Mouse (Mus musculus): ENCODE data around the gene Dnah8. TPM values are rescaled to one million over a fixed set of nuclear protein-coding genes. Genes with fewer than 3 reads are reported as not detected.

The Dnah8 gene
- polyA plus RNA-seq, 1 experiment from 2014 or later: 6.1 TPM

DNA sequence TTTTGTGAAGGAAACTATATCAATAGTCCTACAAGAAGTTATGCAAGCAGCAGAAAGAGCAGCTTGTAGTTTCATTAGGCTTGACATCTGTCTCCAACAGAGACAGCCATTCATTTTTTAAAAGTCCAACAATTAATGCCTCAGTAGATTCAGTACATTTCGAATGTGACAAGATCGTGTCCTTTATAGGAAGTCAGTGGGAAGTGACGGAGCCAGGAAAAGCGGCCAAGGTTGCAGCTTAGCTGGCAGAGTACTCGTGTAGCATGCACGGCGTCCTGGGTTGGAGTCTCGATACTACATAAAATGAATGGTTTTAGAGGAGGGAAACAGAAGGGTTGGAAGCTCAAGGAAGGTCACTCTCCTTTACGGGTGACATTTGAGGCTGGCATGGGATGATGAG lies 242.8 kb downstream of the Dnah8 start:
- H3K36me3 ChIP-seq: no peaks in the 10 kb centered on the region
- H3K4me3 ChIP-seq: no peak overlapping the region
- ATAC-seq (ENCODE audit: borderline replicate concordance, extremely low read depth, low FRiP score, low TSS enrichment): no peak
- 0 out of 2 replicates have a peak, but pooled peaks cover 8% of the 10 kb centered on the region for H3K4me1 ChIP-seq
- no peaks in the 10 kb centered on the region for H3K27me3 ChIP-seq
- H3K9me3 ChIP-seq: no peaks in the 10 kb centered on the region
- H3K9ac ChIP-seq: no peak overlapping the region
- no peak overlapping the region for H3K4me2 ChIP-seq
- no peak overlapping the region for H3K27ac ChIP-seq
- 62% methylated on average over 9 of the region's 9 CpGs for WGBS

- H3K36me3 ChIP-seq: no peaks in the 10 kb centered on the region
- peaks cover 8% of the 10 kb centered on the region; the same call in 1 of the 2 replicates for H3K4me1 ChIP-seq
- no peak overlapping the region for H3K4me3 ChIP-seq
- H3K4me2 ChIP-seq: peak overlapping the region; percentile 27; the same call in 1 of the 2 replicates
- H3K27me3 ChIP-seq: no peaks in the 10 kb centered on the region
- ATAC-seq (ENCODE audit: borderline replicate concordance, extremely low read depth, low FRiP score, low TSS enrichment): peak; percentile 67
- no peak overlapping the region for H3K9ac ChIP-seq
- WGBS: 18% methylated on average over 10 of the region's 10 CpGs
- H3K27ac ChIP-seq: peak overlapping the region; percentile 57
- H3K9me3 ChIP-seq: no peaks in the 10 kb centered on the region
These were observed 246.9 kb downstream of the Dnah8 start for GRCm38 (mm10) chr17:30871040-30871439.

- Histone ChIP-seq H3K4me3 (no peak overlapping the region), H3K4me1 (peaks cover 8% of the 10 kb centered on the region; the same call in 1 of the 2 replicates), H3K9me3 (no peaks in the 10 kb centered on the region), H3K4me2 (peak overlapping the region; percentile 30; the same call in 1 of the 2 replicates), H3K27me3 (no peaks in the 10 kb centered on the region), H3K27ac (no peak overlapping the region), H3K36me3 (no peaks in the 10 kb centered on the region), H3K9ac (no peak overlapping the region)
- 45% methylated on average over 15 of the region's 15 CpGs for WGBS
- ATAC-seq (ENCODE audit: borderline replicate concordance, extremely low read depth, low FRiP score, low TSS enrichment): no peak
These were observed 250.1 kb downstream of the Dnah8 start for GRCm38 (mm10) chr17:30874276-30874675.

DNA sequence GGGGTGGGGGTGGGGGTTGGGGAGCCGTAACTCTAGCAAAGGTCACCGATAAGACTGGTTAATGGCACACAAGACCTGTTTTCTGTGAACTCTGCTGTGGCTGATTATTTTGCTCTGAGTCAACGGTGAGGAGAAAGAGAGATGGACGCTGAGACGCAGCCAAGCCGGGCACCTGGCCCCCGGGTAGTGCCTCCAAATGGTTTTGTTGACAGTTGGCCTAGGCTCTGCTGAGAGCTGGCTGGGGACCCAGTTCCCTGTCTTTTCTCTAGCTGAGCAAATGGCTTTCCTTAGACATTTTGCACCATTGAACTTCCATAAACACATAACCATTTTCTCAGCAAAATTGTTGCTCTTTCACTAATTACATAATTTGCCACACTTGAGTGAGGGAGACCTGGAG lies 253.3 kb downstream of the Dnah8 start:
- ATAC-seq (ENCODE audit: borderline replicate concordance, extremely low read depth, low FRiP score, low TSS enrichment): no peak
- Histone ChIP-seq H3K9ac (no peak overlapping the region), H3K4me1 (peaks cover 7% of the 10 kb centered on the region), H3K9me3 (no peaks in the 10 kb centered on the region), H3K4me3 (no peak overlapping the region), H3K36me3 (no peaks in the 10 kb centered on the region), H3K4me2 (no peak overlapping the region), H3K27ac (no peak overlapping the region), H3K27me3 (no peaks in the 10 kb centered on the region)
- 65% methylated on average over 7 of the region's 7 CpGs for WGBS

- Histone ChIP-seq H3K27me3 (no peaks in the 10 kb centered on the region), H3K9ac (no peak overlapping the region), H3K4me3 (no peak overlapping the region), H3K9me3 (no peaks in the 10 kb centered on the region), H3K27ac (peak overlapping the region; percentile 49), H3K36me3 (no peaks in the 10 kb centered on the region), H3K4me2 (no peak overlapping the region), H3K4me1 (peaks cover 14% of the 10 kb centered on the region)
- WGBS: 26% methylated on average over 6 of the region's 6 CpGs
- ATAC-seq (ENCODE audit: borderline replicate concordance, extremely low read depth, low FRiP score, low TSS enrichment): no peak
These were observed 254.5 kb downstream of the Dnah8 start for GRCm38 (mm10) chr17:30878626-30879025.

GRCm38 (mm10) chr17:30880391-30880790 lies 256.2 kb downstream of the Dnah8 start:
- H3K9me3 ChIP-seq: no peaks in the 10 kb centered on the region
- H3K27ac ChIP-seq: no peak overlapping the region
- H3K36me3 ChIP-seq: no peaks in the 10 kb centered on the region
- no peak overlapping the region for H3K9ac ChIP-seq
- WGBS: 86% methylated on average over 3 of the region's 3 CpGs
- no peak for ATAC-seq (ENCODE audit: borderline replicate concordance, extremely low read depth, low FRiP score, low TSS enrichment)
- H3K27me3 ChIP-seq: no peaks in the 10 kb centered on the region
- no peak overlapping the region for H3K4me2 ChIP-seq
- H3K4me1 ChIP-seq: peaks cover 14% of the 10 kb centered on the region
- no peak overlapping the region for H3K4me3 ChIP-seq

DNA sequence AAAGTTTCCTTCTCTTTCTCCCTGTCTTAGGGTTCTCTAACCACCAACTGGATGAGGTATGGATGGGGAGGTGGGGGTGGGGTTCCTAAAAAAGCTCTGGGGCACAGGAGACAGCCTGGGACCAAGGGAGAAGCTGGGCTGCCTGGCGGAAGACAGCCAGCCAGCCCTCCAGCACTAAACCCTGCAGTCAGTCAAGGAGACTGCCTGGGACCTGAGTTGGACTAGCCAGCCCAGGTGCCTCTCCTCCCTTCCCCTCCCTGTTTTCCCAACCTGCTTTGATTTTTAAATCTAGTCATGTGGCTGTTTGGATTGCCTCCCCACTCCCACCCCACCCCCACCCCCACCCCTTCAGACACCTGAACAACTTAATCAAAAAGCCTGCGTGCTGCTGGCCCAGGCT lies 256.8 kb downstream of the Dnah8 start:
- ATAC-seq (ENCODE audit: borderline replicate concordance, extremely low read depth, low FRiP score, low TSS enrichment): no peak
- Histone ChIP-seq H3K27me3 (no peaks in the 10 kb centered on the region), H3K9ac (no peak overlapping the region), H3K27ac (no peak overlapping the region), H3K36me3 (no peaks in the 10 kb centered on the region), H3K4me1 (peaks cover 14% of the 10 kb centered on the region), H3K4me3 (no peak overlapping the region), H3K9me3 (no peaks in the 10 kb centered on the region), H3K4me2 (no peak overlapping the region)
- 62% methylated on average over 2 of the region's 2 CpGs for WGBS

DNA sequence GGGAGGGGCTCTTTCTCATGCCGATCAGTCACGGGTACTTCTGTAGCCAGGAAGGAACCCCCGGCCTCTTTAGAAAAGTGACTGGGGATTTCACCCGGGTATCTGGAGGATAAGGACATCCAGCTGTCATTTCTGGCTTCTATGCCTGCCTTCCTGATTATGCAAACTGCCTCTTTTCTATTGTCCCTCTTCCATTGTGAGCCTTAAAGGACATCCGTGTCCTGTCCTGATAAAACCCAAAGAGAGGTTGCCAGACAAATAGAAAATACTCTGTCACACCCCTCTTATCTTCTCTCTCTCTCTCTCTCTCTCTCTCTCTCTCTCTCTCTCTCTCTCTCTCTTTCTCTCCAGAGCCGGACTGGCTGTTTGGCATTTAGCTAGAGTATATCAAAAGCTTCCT lies 258.1 kb downstream of the Dnah8 start:
- Histone ChIP-seq H3K4me1 (peaks cover 14% of the 10 kb centered on the region), H3K4me2 (no peak overlapping the region), H3K36me3 (no peaks in the 10 kb centered on the region), H3K4me3 (no peak overlapping the region), H3K9me3 (no peaks in the 10 kb centered on the region), H3K27ac (peak overlapping the region; percentile 68), H3K27me3 (no peaks in the 10 kb centered on the region), H3K9ac (no peak overlapping the region)
- under 1% methylated on average over 6 of the region's 6 CpGs for WGBS
- peak; percentile 59; the same call in 1 of the 2 replicates for ATAC-seq (ENCODE audit: borderline replicate concordance, extremely low read depth, low FRiP score, low TSS enrichment)

GRCm38 (mm10) chr17:30883534-30883933 lies 259.4 kb downstream of the Dnah8 start:
- H3K27me3 ChIP-seq: no peaks in the 10 kb centered on the region
- H3K4me1 ChIP-seq: peaks cover 14% of the 10 kb centered on the region
- no peaks in the 10 kb centered on the region for H3K36me3 ChIP-seq
- no peak overlapping the region for H3K4me2 ChIP-seq
- H3K9me3 ChIP-seq: no peaks in the 10 kb centered on the region
- no peak for ATAC-seq (ENCODE audit: borderline replicate concordance, extremely low read depth, low FRiP score, low TSS enrichment)
- H3K4me3 ChIP-seq: no peak overlapping the region
- 61% methylated on average over 8 of the region's 8 CpGs for WGBS
- no peak overlapping the region for H3K9ac ChIP-seq
- H3K27ac ChIP-seq: no peak overlapping the region; the same call in 1 of the 2 replicates

GRCm38 (mm10) chr17:30892086-30892485 lies 267.9 kb downstream of the Dnah8 start:
- H3K4me1 ChIP-seq: no peaks in the 10 kb centered on the region
- H3K4me3 ChIP-seq: no peak overlapping the region
- H3K9me3 ChIP-seq: no peaks in the 10 kb centered on the region
- H3K27me3 ChIP-seq: no peaks in the 10 kb centered on the region
- 38% methylated on average over 1 of the region's 1 CpGs for WGBS
- H3K36me3 ChIP-seq: no peaks in the 10 kb centered on the region
- no peak overlapping the region for H3K4me2 ChIP-seq
- ATAC-seq (ENCODE audit: borderline replicate concordance, extremely low read depth, low FRiP score, low TSS enrichment): no peak
- no peak overlapping the region for H3K27ac ChIP-seq
- H3K9ac ChIP-seq: no peak overlapping the region

DNA sequence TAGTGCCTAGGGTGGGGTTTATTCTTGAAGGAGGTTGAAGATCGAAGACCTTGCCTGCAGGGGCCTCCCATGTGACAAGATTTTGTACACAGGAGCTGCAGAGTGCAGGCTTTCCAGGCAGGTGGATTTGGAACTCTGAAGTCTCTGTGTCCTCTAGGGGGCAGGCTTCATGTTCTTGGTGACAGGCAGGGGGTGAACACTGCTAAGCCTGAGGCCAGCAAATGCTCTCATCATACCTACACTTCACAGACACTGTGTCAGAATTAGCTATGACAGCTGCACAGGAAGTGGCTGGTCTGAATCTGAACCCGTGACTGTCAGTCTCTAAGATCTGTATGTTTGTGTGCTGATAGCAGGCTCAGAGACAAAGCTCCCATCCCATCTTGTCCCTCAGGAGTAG lies 268.6 kb downstream of the Dnah8 start:
- ATAC-seq (ENCODE audit: borderline replicate concordance, extremely low read depth, low FRiP score, low TSS enrichment): no peak
- Histone ChIP-seq H3K9me3 (no peaks in the 10 kb centered on the region), H3K4me2 (no peak overlapping the region), H3K27me3 (no peaks in the 10 kb centered on the region), H3K4me3 (no peak overlapping the region), H3K36me3 (no peaks in the 10 kb centered on the region), H3K9ac (no peak overlapping the region), H3K27ac (no peak overlapping the region), H3K4me1 (no peaks in the 10 kb centered on the region)
- WGBS: 32% methylated on average over 2 of the region's 2 CpGs

- no peak for ATAC-seq (ENCODE audit: borderline replicate concordance, extremely low read depth, low FRiP score, low TSS enrichment)
- Histone ChIP-seq H3K4me1 (peaks cover 6% of the 10 kb centered on the region; the same call in 1 of the 2 replicates), H3K36me3 (no peaks in the 10 kb centered on the region), H3K4me3 (no peak overlapping the region), H3K9me3 (no peaks in the 10 kb centered on the region), H3K27ac (no peak overlapping the region), H3K27me3 (peaks cover 22% of the 10 kb centered on the region), H3K4me2 (no peak overlapping the region), H3K9ac (no peak overlapping the region)
- WGBS: 11% methylated on average over 2 of the region's 2 CpGs
These were observed 272.9 kb downstream of the Dnah8 start for GRCm38 (mm10) chr17:30897075-30897474.

GRCm38 (mm10) chr17:30901627-30902026 lies 277.5 kb downstream of the Dnah8 start, which contains the start of gene Glp1r:
Gene Glp1r (plus strand): TSS chr17:30901817.
- H3K27ac ChIP-seq: no peak within 1 kb of the TSS
- H3K9me3 ChIP-seq: no peaks in the 10 kb centered on the region
- WGBS: 1% methylated on average over 37 of the region's 37 CpGs
- H3K9ac ChIP-seq: peak within 1 kb of the TSS; percentile 38
- peaks cover 6% of the 10 kb centered on the region; the same call in 1 of the 2 replicates for H3K4me1 ChIP-seq
- no peaks in the 10 kb centered on the region for H3K36me3 ChIP-seq
- ATAC-seq (ENCODE audit: borderline replicate concordance, extremely low read depth, low FRiP score, low TSS enrichment): peak; percentile 33; the same call in 1 of the 2 replicates
- peak within 1 kb of the TSS; percentile 86 for H3K4me2 ChIP-seq
- H3K27me3 ChIP-seq: peaks cover 33% of the 10 kb centered on the region
- H3K4me3 ChIP-seq: peak within 1 kb of the TSS; percentile 44
